Comparison of ENCODE assay signal across 28 mouse cellular contexts in genomic region chr12:77833411-77834169, GRCm38 (mm10).
DNase-seq lines count a peak whose midpoint lies in the region; ATAC-seq lines count a peak whose summit lies in the region.
"Had no signal": no experiment of that assay in that cellular context is flagged by ENCODE, and none has a peak within 500 bp of the region (broad histone marks: within the 10 kb centered on the region; RNA-seq: fewer than 3 reads in every experiment).

No protein-coding gene starts in this region.

- H3K9ac ChIP-seq in forebrain, embryonic 12.5 days, result no peak overlapping the region
- H3K9ac ChIP-seq: embryonic facial prominence, embryonic 13.5 days; embryonic facial prominence, embryonic 15.5 days; forebrain, embryonic 13.5 days; forebrain, embryonic 15.5 days had no signal

- ATAC-seq in frontal cortex, adult (ENCODE audit: low TSS enrichment), result peak; percentile 52
- ATAC-seq in megakaryocyte, adult 5-6 weeks (ENCODE audit: poor library complexity, severe bottlenecking), result peak; percentile 91
- no peak for ATAC-seq in forebrain, embryonic 12.5 days (ENCODE audit: low FRiP score)
- ATAC-seq: activated CD4-positive, CD25-positive, alpha-beta regulatory T cell, adult 4 months; CD4-positive, CD25-positive, alpha-beta regulatory T cell, adult 4 months; forebrain, embryonic 13.5 days; forebrain, embryonic 15.5 days; Patski had no signal

- no peak for DNase-seq in frontal cortex, adult 2 months (ENCODE audit: extremely low spot score in 1 of 2, low spot score in 1 of 2)
- DNase-seq in brain, adult 2 months (ENCODE audit: low read depth, low spot score), result peak; percentile 46
- DNase-seq in ovary, adult 18-20 months (ENCODE audit: low spot score), result no peak
- DNase-seq: adrenal gland, adult 8-10 months; adrenal gland, postnatal 14 days; adrenal gland, postnatal 36 days; B cell, adult 2 months; cerebellum, adult 11 months; cerebellum, adult 18-20 months; cerebellum, adult 8-10 months; cerebellum, adult 9-11 months; cerebellum, postnatal 14 days; cerebellum, postnatal 36 days; embryo, embryonic 11 days had no signal

- H3K36me3 ChIP-seq in forebrain, embryonic 12.5 days (replicated peaks), result no peaks in the 10 kb centered on the region
- H3K36me3 ChIP-seq: embryonic facial prominence, embryonic 13.5 days; embryonic facial prominence, embryonic 15.5 days; forebrain, embryonic 10.5 days; forebrain, embryonic 15.5 days; G1E had no signal

- 92% methylated on average over 9 of the region's 9 CpGs for WGBS in forebrain, embryonic 12.5 days

- no peak overlapping the region for H3K4me3 ChIP-seq in forebrain, embryonic 12.5 days (replicated peaks)
- H3K4me3 ChIP-seq: embryonic facial prominence, embryonic 13.5 days; embryonic facial prominence, embryonic 15.5 days; erythroblast, embryonic 14.5 days; forebrain, embryonic 10.5 days; forebrain, embryonic 13.5 days; forebrain, embryonic 15.5 days had no signal

- H3K27me3 ChIP-seq in forebrain, embryonic 12.5 days, result no peaks in the 10 kb centered on the region
- H3K27me3 ChIP-seq: CH12.LX; embryonic facial prominence, embryonic 13.5 days; embryonic facial prominence, embryonic 15.5 days; forebrain, embryonic 13.5 days; forebrain, embryonic 15.5 days; Patski had no signal

- no peaks in the 10 kb centered on the region for H3K9me3 ChIP-seq in forebrain, embryonic 12.5 days
- H3K9me3 ChIP-seq: embryonic facial prominence, embryonic 13.5 days; embryonic facial prominence, embryonic 15.5 days; forebrain, embryonic 10.5 days; forebrain, embryonic 13.5 days; forebrain, embryonic 15.5 days; G1E had no signal

- no peak overlapping the region for H3K27ac ChIP-seq in forebrain, embryonic 12.5 days
- H3K27ac ChIP-seq: embryonic facial prominence, embryonic 13.5 days; embryonic facial prominence, embryonic 15.5 days; forebrain, embryonic 10.5 days; forebrain, embryonic 13.5 days; forebrain, embryonic 15.5 days had no signal

- H3K4me1 ChIP-seq in forebrain, embryonic 12.5 days, result no peaks in the 10 kb centered on the region
- H3K4me1 ChIP-seq: embryonic facial prominence, embryonic 13.5 days; embryonic facial prominence, embryonic 15.5 days; forebrain, embryonic 10.5 days; forebrain, embryonic 13.5 days; forebrain, embryonic 15.5 days had no signal

- no peak overlapping the region for H3K4me2 ChIP-seq in forebrain, embryonic 12.5 days
- H3K4me2 ChIP-seq: embryonic facial prominence, embryonic 13.5 days; embryonic facial prominence, embryonic 15.5 days; forebrain, embryonic 13.5 days; forebrain, embryonic 15.5 days had no signal
